14 mouse cellular contexts compared by ENCODE assay signal in the genomic region with DNA sequence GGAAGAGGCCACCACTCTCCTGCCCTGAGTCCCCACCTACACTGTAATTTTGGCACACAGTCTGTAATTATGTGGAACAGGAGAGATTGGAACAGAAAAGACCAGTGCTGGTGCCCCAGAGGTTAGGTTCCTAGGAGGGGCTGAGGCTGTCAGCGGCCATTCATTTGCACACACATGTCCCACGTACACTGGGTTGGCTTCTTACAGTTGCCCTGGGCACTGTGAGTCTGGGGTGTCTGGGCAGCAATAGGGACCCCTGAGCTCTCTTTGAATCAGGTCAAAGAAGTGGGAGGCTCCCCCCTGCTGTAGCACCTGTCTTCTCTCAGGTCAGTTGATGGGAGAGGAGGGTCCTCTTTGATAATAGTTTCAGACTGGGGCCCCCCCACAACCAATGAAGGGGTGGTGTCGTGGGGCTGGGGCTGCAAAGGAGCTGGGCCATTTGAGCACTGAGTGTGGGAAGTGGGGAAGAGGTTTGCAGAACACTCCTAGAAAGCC. TPM values are rescaled to one million over a fixed set of nuclear protein-coding genes. Genes with fewer than 3 reads are reported as not detected.
DNase-seq lines count a peak whose midpoint lies in the region; ATAC-seq and TF ChIP-seq lines count a peak whose summit lies in the region.
"Had no signal": no experiment of that assay in that cellular context is flagged by ENCODE, and none has a peak within 500 bp of the region (broad histone marks: within the 10 kb centered on the region; RNA-seq: fewer than 3 reads in every experiment).

No protein-coding gene starts in this region.

- peaks cover 85% of the 10 kb centered on the region for H3K27me3 ChIP-seq in embryonic facial prominence, embryonic 11.5 days (ENCODE audit: control insufficient read depth, insufficient read depth, low read length)
- H3K27me3 ChIP-seq in hindbrain, embryonic 14.5 days (ENCODE audit: control insufficient read depth, insufficient read depth, low read length) = peaks cover 22% of the 10 kb centered on the region
- peaks cover 82% of the 10 kb centered on the region for H3K27me3 ChIP-seq in neural tube, embryonic 13.5 days
- H3K27me3 ChIP-seq in heart, adult 2 months (ENCODE audit: control insufficient read depth, insufficient read depth, low read length) = peaks cover 25% of the 10 kb centered on the region

- ATAC-seq in embryonic facial prominence, embryonic 11.5 days (replicated peaks; ENCODE audit: insufficient number of reproducible peaks, low FRiP score, low TSS enrichment, low read depth) = no peak
- no peak for ATAC-seq in hindbrain, embryonic 14.5 days (ENCODE audit: low FRiP score)
- ATAC-seq in neural tube, embryonic 13.5 days (ENCODE audit: low read depth) = no peak

- no peak for TF ChIP-seq CTCF in heart, adult 2 months (IDR thresholded peaks at IDR 0.05)

- no peak overlapping the region for H3K4me2 ChIP-seq in embryonic facial prominence, embryonic 11.5 days (ENCODE audit: low read depth, low read length)
- peak overlapping the region; percentile 94 for H3K4me2 ChIP-seq in hindbrain, embryonic 14.5 days (replicated peaks)
- H3K4me2 ChIP-seq in neural tube, embryonic 13.5 days = peak overlapping the region; percentile 88

- H3K4me3 ChIP-seq in embryonic facial prominence, embryonic 11.5 days (ENCODE audit: low read depth, low read length) = no peak overlapping the region; the same call in 1 of the 2 replicates
- peak overlapping the region; percentile 68 for H3K4me3 ChIP-seq in hindbrain, embryonic 14.5 days (replicated peaks; ENCODE audit: low read length)
- H3K4me3 ChIP-seq in neural tube, embryonic 13.5 days = peak overlapping the region; percentile 82
- no peak overlapping the region for H3K4me3 ChIP-seq in heart, adult 2 months

- no peak overlapping the region for H3K27ac ChIP-seq in embryonic facial prominence, embryonic 11.5 days (replicated peaks; ENCODE audit: low read depth, low read length)
- H3K27ac ChIP-seq in hindbrain, embryonic 14.5 days = peak overlapping the region; percentile 98
- H3K27ac ChIP-seq in neural tube, embryonic 13.5 days (replicated peaks) = peak overlapping the region; percentile 98
- no peak overlapping the region for H3K27ac ChIP-seq in heart, adult 2 months
- H3K27ac ChIP-seq: liver, embryonic 14.5 days had no signal

- peak; percentile 38 to 42 for DNase-seq in layer of hippocampus, postnatal 10 days (ENCODE audit: low spot score in 2 of 2)
- DNase-seq in layer of hippocampus, adult 9-10 months (ENCODE audit: low spot score) = no peak
- DNase-seq in embryonic facial prominence, embryonic 11.5 days (ENCODE audit: low spot score) = no peak
- DNase-seq in hindbrain, embryonic 14.5 days (ENCODE audit: low spot score) = peak; percentile 23
- DNase-seq in heart, adult 2 months = no peak
- no peak for DNase-seq in embryo, embryonic 9.5 days (ENCODE audit: extremely low spot score)
- no peak for DNase-seq in kidney, postnatal 4 days
- DNase-seq: adrenal gland, postnatal 14 days; kidney, postnatal 10 days; spleen, adult 18-20 months had no signal

- WGBS in embryonic facial prominence, embryonic 11.5 days = 5% methylated on average over 3 of the region's 3 CpGs
- WGBS in hindbrain, embryonic 14.5 days = 2% methylated on average over 3 of the region's 3 CpGs
- WGBS in neural tube, embryonic 13.5 days = 3% methylated on average over 3 of the region's 3 CpGs
- WGBS in heart, adult 2 months = 21% methylated on average over 3 of the region's 3 CpGs

- H3K4me1 ChIP-seq in embryonic facial prominence, embryonic 11.5 days (ENCODE audit: control insufficient read depth, insufficient read depth, low read length) = no peaks in the 10 kb centered on the region
- peaks cover 54% of the 10 kb centered on the region for H3K4me1 ChIP-seq in hindbrain, embryonic 14.5 days (replicated peaks; ENCODE audit: control insufficient read depth, insufficient read depth, low read length)
- peaks cover 73% of the 10 kb centered on the region for H3K4me1 ChIP-seq in neural tube, embryonic 13.5 days (replicated peaks)
- no peaks in the 10 kb centered on the region for H3K4me1 ChIP-seq in heart, adult 2 months (ENCODE audit: control insufficient read depth, insufficient read depth, low read length)

- intact Hi-C loops in heart, adult 2 months (cut with DNase I) = no loop called here

- TF ChIP-seq EP300 in heart, adult 2 months (IDR thresholded peaks at IDR 0.05; ENCODE audit: insufficient read depth, low read depth, low read length) = no peak

- H3K9me3 ChIP-seq in embryonic facial prominence, embryonic 11.5 days (replicated peaks; ENCODE audit: control insufficient read depth, low read length) = no peaks in the 10 kb centered on the region
- H3K9me3 ChIP-seq in hindbrain, embryonic 14.5 days (ENCODE audit: control insufficient read depth, low read length) = no peaks in the 10 kb centered on the region
- H3K9me3 ChIP-seq in neural tube, embryonic 13.5 days = no peaks in the 10 kb centered on the region

- peak overlapping the region; percentile 38 for H3K9ac ChIP-seq in embryonic facial prominence, embryonic 11.5 days (replicated peaks; ENCODE audit: low read length)
- H3K9ac ChIP-seq in hindbrain, embryonic 14.5 days = peak overlapping the region; percentile 96
- H3K9ac ChIP-seq in neural tube, embryonic 13.5 days = peak overlapping the region; percentile 98
- no peak overlapping the region for H3K9ac ChIP-seq in heart, adult 2 months (ENCODE audit: low read depth, low read length)
- H3K9ac ChIP-seq: liver, embryonic 14.5 days had no signal

- TF ChIP-seq POLR2A in heart, adult 2 months (IDR thresholded peaks at IDR 0.05; ENCODE audit: insufficient read depth, low read depth, low read length) = no peak

- no peaks in the 10 kb centered on the region for H3K36me3 ChIP-seq in embryonic facial prominence, embryonic 11.5 days (replicated peaks; ENCODE audit: control insufficient read depth, insufficient read depth, low read depth, low read length)
- H3K36me3 ChIP-seq in hindbrain, embryonic 14.5 days (replicated peaks; ENCODE audit: control insufficient read depth, insufficient read depth) = no peaks in the 10 kb centered on the region; the same call in none of the 2 replicates
- H3K36me3 ChIP-seq in neural tube, embryonic 13.5 days = 0 out of 2 replicates have a peak, but pooled peaks cover 3% of the 10 kb centered on the region
- H3K36me3 ChIP-seq in heart, adult 2 months (ENCODE audit: control insufficient read depth, insufficient read depth, low read length) = no peaks in the 10 kb centered on the region

- no peaks in the 10 kb centered on the region for H3K79me2 ChIP-seq in heart, adult 2 months (replicated peaks; ENCODE audit: control insufficient read depth, insufficient read depth, low read length)

RNA-seq across cellular contexts. Expression of a gene that starts 46.2 kb away (rescaled TPM):
- total RNA-seq in layer of hippocampus, postnatal 10 days (2021) = under 1 TPM in 1 of 2 experiments, not detected in 1; 0.25 TPM
- 0.25 and 0.26 TPM in 2 replicates for polyA plus RNA-seq in embryonic facial prominence, embryonic 11.5 days (2014; fragmentation: Nextera tagmentation; extraction: Ambion mirVana)
- polyA plus RNA-seq in hindbrain, embryonic 14.5 days (2014; fragmentation: Nextera tagmentation; extraction: Ambion mirVana) = 0.48 and 0.76 TPM in 2 replicates
- polyA plus RNA-seq in neural tube, embryonic 13.5 days (2015; fragmentation: Nextera tagmentation; extraction: Ambion mirVana) = 0.15 and 0.67 TPM in 2 replicates
- not detected for total RNA-seq in heart, adult 2 months (2021)
- polyA plus RNA-seq in heart, adult 2 months (2012; rRNA removed) = 0.20 TPM in 1 of 2 replicates, not detected in the other
- total RNA-seq: left cerebral cortex, postnatal 25 days; megakaryocyte, adult 5-6 weeks had no signal

Comparison
In these comparisons a context has a peak if more than half of its experiments do, and no peak if none do; other contexts are left out.
1. DNase-seq: peak in layer of hippocampus, postnatal 10 days (2 of 2) and hindbrain, embryonic 14.5 days (single experiment); none in layer of hippocampus, adult 9-10 months (single experiment), embryonic facial prominence, embryonic 11.5 days (single experiment), heart, adult 2 months (0 of 2), embryo, embryonic 9.5 days (single experiment) and kidney, postnatal 4 days (0 of 2).
2. H3K27ac ChIP-seq: peak in hindbrain, embryonic 14.5 days (single experiment) and neural tube, embryonic 13.5 days (single experiment); none in embryonic facial prominence, embryonic 11.5 days (single experiment) and heart, adult 2 months (single experiment).
3. H3K4me3 ChIP-seq: peak in hindbrain, embryonic 14.5 days (single experiment) and neural tube, embryonic 13.5 days (single experiment); none in embryonic facial prominence, embryonic 11.5 days (single experiment) and heart, adult 2 months (single experiment).